Mouse (Mus musculus): ENCODE results near the gene Rhoj.

DNA sequence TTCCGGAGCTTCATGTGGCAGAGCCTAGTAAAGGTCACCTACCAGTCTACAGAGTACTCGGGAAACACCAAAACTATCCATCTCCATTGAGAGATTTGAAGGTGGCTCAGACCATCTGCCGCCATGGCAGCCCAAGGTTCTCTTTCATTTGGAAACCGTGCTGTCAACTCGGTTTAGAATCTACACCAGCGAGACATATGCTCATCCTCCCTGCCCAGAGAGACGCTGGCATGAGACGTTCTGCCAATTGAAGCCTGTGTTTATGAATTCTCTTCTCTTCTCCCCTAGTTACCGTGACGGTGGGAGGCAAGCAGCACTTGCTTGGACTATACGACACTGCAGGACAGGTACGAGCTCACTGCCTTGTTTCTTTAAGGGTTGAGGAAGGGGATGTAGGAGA is 66.9 kb downstream of the Rhoj start:
- no peak for TF ChIP-seq TAL1 (IDR thresholded peaks at IDR 0.05; ENCODE audit: low read length)
- TF ChIP-seq GATA1 (IDR thresholded peaks at IDR 0.05; ENCODE audit: low read length) = no peak

All from erythroblast, embryonic 14.5 days (primary cell).